Mouse (Mus musculus) brain, adult 2 months (tissue): Measurements from ENCODE around the gene Olfr329-ps.
"Not testable (repeated sequence)": the region's sequence is repeated elsewhere in the genome, so short reads cannot be mapped to it uniquely, and the experiment has no call there.

Experiments used
- DNase-seq: peaks from one replicate; pipeline ENCODE4 v3.0.0; 2011; ENCODE audit warnings: low read depth, low spot score

Olfr329-ps gene

DNA sequence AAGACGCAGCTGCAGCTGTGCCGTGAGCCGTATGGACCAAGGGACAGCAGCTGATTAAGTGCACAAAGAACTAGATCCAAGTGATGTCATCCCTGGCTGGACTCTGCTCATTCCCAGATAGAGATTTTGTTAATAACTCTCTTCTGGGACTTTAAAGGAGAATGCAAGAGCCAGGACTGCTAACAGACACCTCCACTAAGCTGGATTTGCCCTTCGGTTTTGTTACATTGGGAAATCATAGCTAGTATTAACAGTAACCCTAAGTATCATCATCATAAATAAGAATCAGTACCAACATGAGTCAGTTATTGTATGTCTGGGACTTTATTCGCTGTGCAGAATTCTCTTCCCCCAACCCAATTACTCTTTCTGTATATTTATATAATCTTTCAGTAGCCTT lies at the start of gene Olfr329-ps:
TSS of gene Olfr329-ps (minus strand) at position 101 of the 400 bp plus-strand sequence.
- DNase-seq: no peak

DNA sequence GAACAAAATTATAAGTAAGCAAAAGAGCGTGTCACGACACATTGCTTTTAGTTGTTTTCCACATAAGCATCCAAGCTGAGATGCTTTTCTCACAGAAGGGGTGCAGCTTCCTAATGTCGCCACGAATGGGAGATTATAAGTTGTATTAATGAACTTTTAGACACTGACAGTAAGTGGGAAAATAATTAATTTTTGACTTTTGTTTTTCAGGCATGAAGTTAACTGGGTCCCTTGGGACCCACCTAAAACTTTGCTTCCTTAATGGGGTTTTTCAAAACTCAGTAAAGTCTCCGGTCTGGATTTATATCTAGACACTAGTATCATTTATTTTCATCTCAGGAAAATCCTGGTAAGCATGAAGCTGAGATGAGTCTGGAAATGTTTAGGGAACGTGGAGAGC lies 48.6 kb upstream of the Olfr329-ps start, which contains the start of gene Olfr324:
TSS of gene Olfr324 (plus strand) at position 301 of the 400 bp plus-strand sequence.
- DNase-seq: no peak

DNA sequence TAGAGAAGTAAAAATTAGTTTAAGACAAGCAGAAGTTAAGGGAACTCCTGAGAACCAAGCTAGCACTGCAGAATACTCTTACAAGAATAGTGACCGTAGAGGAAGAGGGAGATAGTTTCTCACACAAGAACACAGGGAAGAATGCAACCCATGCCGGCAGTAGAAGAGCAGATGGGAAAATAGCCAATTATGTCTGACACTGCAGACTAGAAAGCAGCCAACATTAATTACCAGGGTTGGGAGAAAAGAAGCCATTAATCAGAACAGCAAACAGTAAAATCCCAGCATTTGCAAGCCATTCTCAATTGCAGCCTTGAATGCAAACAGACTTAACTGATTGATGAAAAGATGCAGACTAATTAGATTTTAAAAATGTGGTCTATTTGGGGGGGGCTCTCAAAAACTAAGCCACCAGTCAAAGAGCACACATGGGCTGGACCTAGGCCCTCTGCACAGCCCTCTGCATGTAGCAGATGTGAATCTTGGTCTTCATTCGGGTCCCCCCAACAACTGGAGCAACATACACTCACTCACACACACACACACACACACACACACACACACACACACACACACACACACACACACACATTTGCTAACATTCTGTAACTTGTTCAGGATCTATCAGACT lies 42.5 kb upstream of the Olfr329-ps start:
- DNase-seq: peak; percentile 39

DNA sequence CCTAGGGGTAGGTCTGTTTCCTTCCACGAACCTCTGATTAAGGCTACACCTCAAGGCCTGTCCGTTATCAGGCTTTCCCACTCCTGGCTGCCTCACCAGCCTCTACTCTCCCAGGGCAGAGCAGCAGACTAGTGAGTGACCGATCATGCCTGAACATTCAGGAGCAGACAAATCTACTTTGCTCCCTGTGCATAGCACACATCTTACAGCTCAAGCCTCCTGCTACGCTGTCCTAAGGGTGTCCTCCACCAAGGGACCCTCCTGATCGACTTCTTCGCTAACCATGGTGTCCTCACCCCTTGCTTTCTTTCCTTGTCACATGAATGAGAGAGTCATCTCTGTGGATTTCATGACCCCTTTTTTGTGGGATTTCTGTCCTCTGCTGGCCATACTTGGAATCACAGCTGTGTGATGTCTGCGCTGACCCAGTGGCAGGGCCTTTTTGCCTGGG lies 41.7 kb upstream of the Olfr329-ps start:
- DNase-seq: peak; percentile 11

DNA sequence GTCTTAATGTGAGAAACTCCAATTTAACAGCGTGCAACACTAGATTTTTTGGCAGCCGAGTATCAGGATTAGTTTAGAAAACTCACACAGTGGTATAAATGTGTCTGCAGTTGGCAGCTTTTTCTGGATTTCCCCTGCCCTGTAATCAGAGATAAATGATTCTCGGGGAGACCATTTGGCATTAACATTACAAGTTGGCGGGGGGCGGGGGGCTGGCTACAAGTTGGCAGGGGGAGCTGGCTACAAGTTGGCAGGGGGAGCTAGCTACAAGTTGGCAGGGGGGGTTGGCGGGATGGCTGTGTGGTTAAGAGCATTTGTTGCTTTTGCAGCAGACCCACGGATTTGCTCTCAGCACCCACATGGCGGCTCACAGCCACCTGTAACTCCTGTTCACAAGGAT lies 32.4 kb upstream of the Olfr329-ps start:
- DNase-seq: peak; percentile 55

DNA sequence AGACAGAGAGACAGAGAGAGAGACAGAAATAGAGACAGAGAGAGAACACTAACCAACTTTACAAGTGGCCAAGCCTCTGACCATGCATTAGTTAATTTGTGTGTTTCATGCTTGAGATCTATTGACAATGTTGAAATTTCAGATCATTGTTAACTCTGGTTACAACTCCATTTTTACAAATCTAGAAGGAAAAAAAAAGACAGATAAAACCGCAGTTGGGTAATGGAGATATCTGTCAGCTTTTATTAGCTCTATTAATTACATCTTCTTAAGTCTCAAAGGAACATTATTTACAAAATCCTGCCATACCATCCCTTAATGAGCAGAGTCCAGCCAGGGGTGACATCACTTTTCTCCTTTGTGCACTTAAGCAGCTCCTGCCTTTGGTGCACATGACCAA lies 31.2 kb upstream of the Olfr329-ps start, which contains the start of gene Olfr325:
TSS of gene Olfr325 (plus strand) at position 301 of the 400 bp plus-strand sequence.
- DNase-seq: no peak

DNA sequence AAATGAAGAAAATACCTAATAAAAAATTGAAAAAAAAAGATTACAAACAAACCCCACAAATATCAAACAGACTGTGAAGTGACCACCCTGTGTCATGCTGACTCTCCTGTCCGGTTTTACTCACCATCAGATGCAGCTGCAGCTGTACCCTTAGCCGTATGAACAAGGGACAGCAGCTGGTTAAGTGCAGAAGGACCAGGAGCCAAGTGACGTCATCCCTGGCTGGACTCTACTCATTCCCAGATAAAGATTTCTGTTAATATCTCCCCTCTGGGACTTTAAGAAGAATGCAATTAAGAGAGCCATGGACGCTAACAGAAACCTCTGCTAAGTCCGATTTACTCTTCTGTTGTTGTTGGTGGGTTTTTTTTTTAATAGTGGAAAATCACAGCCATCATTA lies 24.2 kb upstream of the Olfr329-ps start, which contains the start of gene Olfr224:
TSS of gene Olfr224 (minus strand) at position 149 of the 400 bp plus-strand sequence.
- no peak for DNase-seq

DNA sequence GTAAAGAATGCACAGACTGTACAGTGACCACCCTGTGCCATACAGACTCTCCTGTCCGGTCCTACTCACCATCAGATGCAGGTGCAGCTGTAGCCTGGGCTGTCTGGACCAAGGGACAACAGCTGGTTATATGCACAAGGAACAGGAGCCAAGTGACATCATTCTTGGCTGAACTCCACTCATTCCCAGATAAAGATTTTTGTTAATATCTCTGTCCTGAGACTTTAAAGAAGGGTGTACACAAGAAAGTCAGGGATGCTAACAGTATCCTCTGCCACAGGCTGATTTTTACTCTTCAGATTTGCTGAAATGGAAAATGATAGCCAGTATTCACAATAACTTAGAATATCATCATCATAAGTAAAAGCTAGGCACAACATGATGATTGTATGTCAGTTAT lies 9.3 kb upstream of the Olfr329-ps start, which contains the start of gene Olfr328:
TSS of gene Olfr328 (minus strand) at position 101 of the 400 bp plus-strand sequence.
- DNase-seq: no peak

DNA sequence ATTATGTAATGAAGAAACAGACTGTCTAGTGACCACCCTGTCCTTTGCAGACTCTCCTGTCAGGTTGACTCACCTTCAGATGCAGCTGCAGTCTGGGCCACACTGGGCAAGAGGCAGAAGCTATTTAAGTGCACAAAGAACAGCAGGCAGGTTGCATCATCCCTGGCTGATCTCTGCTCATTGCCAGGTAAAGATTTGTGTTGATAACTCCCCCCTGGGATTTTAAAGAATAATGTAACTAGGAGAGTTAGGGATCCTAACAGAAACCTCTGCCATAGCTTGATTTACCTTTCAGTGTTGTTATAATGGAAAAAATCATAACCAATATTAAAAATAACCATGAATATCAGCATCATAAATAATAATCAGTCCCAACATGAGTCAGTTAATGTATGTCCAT lies 11.5 kb downstream of the Olfr329-ps start, which contains the start of gene Olfr330:
TSS of gene Olfr330 (minus strand) at position 101 of the 400 bp plus-strand sequence.
- not testable (repeated sequence) for DNase-seq

DNA sequence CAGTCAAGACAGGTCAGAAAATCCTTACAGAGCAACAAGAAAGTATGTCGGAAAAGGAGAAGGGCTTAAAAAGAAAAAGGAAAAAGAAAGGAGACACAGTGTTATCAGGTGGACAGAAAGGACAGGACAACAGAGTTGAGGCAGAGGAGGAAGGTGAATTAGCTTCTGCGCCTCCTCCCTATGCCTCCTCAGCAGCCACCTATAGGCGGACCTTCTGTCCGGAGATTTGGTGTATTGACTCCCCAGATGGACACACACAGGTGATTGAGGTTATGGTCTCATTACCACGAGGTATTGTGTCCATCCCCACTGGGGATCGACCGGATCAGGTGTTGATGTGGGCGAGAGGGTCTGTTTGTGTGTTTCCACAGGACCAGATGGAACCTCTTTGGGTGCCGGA lies 26.5 kb downstream of the Olfr329-ps start:
- not testable (repeated sequence) for DNase-seq

DNA sequence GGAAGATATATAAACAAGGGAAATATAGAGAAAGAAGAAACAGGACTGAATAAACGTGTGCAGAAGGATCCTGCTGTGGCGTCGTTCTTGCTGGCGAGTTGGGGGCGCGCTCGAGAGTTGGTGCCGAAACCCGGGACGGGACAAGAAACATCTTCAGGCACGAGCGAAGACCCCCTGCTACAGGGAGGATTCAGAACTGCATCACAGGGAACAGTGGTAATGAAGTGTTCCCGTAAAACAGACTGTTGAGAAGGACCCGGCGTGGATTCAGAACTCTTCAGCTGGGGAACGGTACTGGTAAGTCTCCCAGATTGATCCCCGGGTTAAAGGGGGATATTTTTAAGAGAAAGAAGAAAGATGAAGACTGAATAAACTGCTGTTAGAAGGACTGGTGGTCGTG lies 27.3 kb downstream of the Olfr329-ps start:
- not testable (repeated sequence) for DNase-seq

DNA sequence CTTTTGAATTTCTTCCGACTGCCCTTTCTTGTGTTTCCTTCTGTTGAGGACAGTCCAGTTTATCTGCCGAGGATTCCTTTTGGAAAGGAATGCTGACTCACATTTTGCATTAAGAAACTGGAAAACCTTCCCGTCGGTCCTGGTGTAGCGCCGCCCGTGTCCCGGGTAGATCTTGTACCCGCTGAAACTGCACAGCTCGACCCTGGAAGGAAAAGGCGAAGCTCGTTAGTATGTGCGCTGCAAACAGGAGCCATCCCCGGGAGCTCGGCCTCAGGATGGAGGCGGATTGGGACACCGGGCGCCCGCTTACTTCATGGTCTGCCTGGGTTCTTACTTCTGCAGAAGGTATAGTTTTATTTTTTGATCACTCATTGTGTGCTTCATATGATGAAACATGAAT lies 37.2 kb downstream of the Olfr329-ps start:
- DNase-seq: not testable (repeated sequence)

DNA sequence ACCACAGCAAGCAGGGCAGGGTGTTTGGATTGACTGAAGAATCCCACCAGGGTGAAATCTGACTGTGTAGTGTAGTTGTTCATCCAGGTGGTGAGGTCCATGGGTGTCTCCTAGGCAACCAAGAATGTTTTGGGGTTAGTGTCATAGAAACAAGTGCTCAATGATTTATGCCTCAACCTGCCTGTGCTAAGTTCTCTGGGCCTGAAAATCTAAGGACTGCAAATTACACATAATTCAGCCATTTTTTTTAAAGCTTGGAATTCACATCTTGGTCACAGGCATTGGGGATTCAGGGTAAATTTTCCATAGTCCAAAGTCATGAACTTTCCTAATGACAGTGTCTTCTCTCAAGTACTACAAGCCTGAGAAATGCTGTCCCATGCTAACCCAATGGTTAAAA lies 43.8 kb downstream of the Olfr329-ps start, which contains the start of gene Olfr331:
TSS of gene Olfr331 (minus strand) at position 101 of the 400 bp plus-strand sequence.
- not testable (repeated sequence) for DNase-seq

DNA sequence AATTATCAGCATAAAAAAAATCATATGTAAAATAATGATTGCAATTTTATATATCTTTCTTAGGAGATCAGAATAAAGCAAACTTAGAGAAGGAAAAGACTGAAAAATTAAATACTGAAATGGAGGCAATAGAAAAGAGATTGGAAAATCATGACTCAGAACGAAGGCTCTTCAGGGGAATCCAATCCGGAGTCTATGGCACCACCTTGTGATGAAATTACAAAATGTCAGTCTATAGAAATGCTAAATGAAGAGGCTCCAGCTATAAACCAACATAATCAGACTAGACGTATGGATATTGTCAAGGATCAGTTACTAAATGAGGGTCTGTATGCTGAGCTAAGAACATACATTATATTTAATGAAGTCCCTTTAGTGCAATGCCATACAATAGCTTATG lies 46.9 kb downstream of the Olfr329-ps start:
- peak; percentile 48 for DNase-seq

DNA sequence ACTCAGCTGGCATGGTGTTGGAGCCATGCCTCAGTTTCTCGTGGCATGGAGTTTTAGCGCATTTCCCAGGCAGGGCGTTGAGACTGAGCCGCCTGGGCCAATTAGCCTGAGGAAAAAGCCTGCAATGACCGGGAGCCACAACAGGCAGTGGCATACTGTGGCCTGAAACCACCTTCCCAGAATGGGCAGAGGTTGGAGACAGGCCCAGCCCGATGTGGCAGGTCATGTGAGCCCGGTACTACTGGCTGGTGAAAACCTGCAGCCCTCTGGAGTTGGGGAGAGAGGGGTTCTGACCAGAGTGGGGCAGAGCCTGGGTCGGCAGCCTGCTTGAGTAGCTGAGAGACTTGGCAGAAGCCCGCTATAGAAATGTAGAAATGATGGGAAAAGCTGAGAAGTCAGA lies 47.5 kb downstream of the Olfr329-ps start:
- DNase-seq: no peak

DNA sequence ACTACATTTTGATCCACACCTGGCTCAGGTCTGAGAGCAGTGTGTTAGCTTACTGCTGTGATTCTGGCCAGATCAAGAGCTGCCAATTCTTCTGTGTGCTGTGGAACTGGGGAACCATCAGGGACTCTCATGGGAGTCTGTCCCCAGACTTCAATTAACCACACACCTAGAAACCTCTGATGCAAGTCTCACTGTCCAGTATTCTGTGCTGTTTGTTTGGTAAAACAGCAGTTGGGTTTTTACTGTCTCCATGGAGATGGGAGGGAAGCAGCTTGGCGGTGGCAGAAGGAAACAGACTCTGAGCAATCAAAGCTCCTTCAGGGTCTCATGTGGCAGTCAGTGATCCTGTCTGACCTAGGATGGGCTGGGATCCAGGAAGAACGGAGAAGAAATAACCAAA lies 53.8 kb downstream of the Olfr329-ps start, which contains the start of gene Olfr332:
TSS of gene Olfr332 (minus strand) at position 101 of the 400 bp plus-strand sequence.
- peak; percentile 1 for DNase-seq
